Comparison of ENCODE assay signal across 9 mouse cellular contexts in the genomic region with DNA sequence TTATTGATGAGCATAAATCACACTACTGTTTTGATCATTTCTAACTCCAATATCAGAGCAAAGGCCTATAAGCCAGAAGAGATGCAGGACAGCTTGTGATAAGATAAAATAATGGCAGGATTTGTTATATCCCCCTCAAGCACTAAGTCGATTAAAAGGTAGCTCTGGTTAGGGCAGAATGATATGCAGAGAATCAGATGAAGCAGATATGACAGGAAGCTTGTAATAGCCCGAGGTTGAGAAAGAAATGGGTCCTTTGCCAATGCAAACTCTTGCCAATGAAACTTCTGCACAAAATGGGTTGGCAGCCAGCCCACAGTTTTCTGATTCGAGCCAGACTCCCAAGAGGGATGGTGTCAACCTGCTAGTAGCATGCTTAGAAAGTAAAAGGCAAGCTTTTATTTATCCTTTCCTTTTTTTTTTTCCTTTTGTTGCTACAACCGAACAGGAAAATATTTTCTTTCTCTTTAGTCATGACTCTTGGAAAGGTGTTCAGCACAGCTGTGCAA.
DNase-seq lines count a peak whose midpoint lies in the region; ATAC-seq and TF ChIP-seq lines count a peak whose summit lies in the region.
"Had no signal": no experiment of that assay in that cellular context is flagged by ENCODE, and none has a peak within 500 bp of the region (broad histone marks: within the 10 kb centered on the region; RNA-seq: fewer than 3 reads in every experiment).

No protein-coding gene starts in this region.

- H3K9me3 ChIP-seq in limb, embryonic 14.5 days (ENCODE audit: control insufficient read depth, low read length), result no peaks in the 10 kb centered on the region
- no peaks in the 10 kb centered on the region for H3K9me3 ChIP-seq in limb, embryonic 10.5 days (replicated peaks)
- H3K9me3 ChIP-seq in intestine, embryonic 16.5 days (ENCODE audit: control insufficient read depth, low read length), result no peaks in the 10 kb centered on the region
- H3K9me3 ChIP-seq: heart, embryonic 13.5 days had no signal

- no peaks in the 10 kb centered on the region for H3K36me3 ChIP-seq in limb, embryonic 14.5 days (ENCODE audit: control insufficient read depth, insufficient read depth, low read length)
- no peaks in the 10 kb centered on the region for H3K36me3 ChIP-seq in limb, embryonic 10.5 days
- H3K36me3 ChIP-seq in intestine, embryonic 16.5 days (ENCODE audit: control insufficient read depth, insufficient read depth, low read length), result no peaks in the 10 kb centered on the region
- H3K36me3 ChIP-seq: heart, embryonic 13.5 days had no signal

- no peak overlapping the region for H3K9ac ChIP-seq in limb, embryonic 14.5 days (ENCODE audit: low read depth, low read length, severe bottlenecking)
- no peak overlapping the region for H3K9ac ChIP-seq in intestine, embryonic 16.5 days (ENCODE audit: low read depth, low read length)
- H3K9ac ChIP-seq: heart, embryonic 13.5 days had no signal

- no peak overlapping the region for H3K4me2 ChIP-seq in limb, embryonic 14.5 days (replicated peaks; ENCODE audit: low read depth, low read length, severe bottlenecking)
- H3K4me2 ChIP-seq in intestine, embryonic 16.5 days (ENCODE audit: low read depth, low read length), result no peak overlapping the region
- H3K4me2 ChIP-seq: heart, embryonic 13.5 days had no signal

- H3K4me3 ChIP-seq in limb, embryonic 14.5 days (replicated peaks; ENCODE audit: low read length), result no peak overlapping the region
- H3K4me3 ChIP-seq in limb, embryonic 10.5 days, result no peak overlapping the region
- H3K4me3 ChIP-seq in intestine, embryonic 16.5 days (ENCODE audit: low read length), result no peak overlapping the region
- H3K4me3 ChIP-seq: heart, embryonic 13.5 days had no signal

- no peak for ATAC-seq in limb, embryonic 14.5 days (ENCODE audit: low FRiP score, low read depth)
- no peak for ATAC-seq in intestine, embryonic 16.5 days

- H3K4me1 ChIP-seq in limb, embryonic 14.5 days (ENCODE audit: control insufficient read depth, insufficient read depth, low read length), result no peaks in the 10 kb centered on the region
- no peaks in the 10 kb centered on the region for H3K4me1 ChIP-seq in limb, embryonic 10.5 days
- no peaks in the 10 kb centered on the region for H3K4me1 ChIP-seq in intestine, embryonic 16.5 days (ENCODE audit: control insufficient read depth, insufficient read depth, low read length)
- H3K4me1 ChIP-seq: heart, embryonic 13.5 days had no signal

- peak; percentile 63 for DNase-seq in limb, embryonic 14.5 days (ENCODE audit: low spot score)
- DNase-seq in limb, embryonic 10.5 days (ENCODE audit: low spot score), result no peak
- peak; percentile 3 for DNase-seq in cerebellum, adult 11-12 months
- DNase-seq in gastrocnemius, postnatal 25 days, result peak; percentile 34
- peak; percentile 20 to 56 for DNase-seq in left cerebral cortex, adult 18-20 months (ENCODE audit: low spot score in 2 of 2)
- peak; percentile 7 to 20 for DNase-seq in right cerebral cortex, postnatal 36 days (ENCODE audit: low spot score in 2 of 2)
- DNase-seq in thymus, postnatal 25 days, result no peak

- H3K27me3 ChIP-seq in limb, embryonic 14.5 days (ENCODE audit: control insufficient read depth, insufficient read depth, low read length), result no peaks in the 10 kb centered on the region
- H3K27me3 ChIP-seq in limb, embryonic 10.5 days (ENCODE audit: low read depth, poor library complexity, severe bottlenecking), result no peaks in the 10 kb centered on the region
- no peaks in the 10 kb centered on the region for H3K27me3 ChIP-seq in intestine, embryonic 16.5 days (replicated peaks; ENCODE audit: control insufficient read depth, insufficient read depth, low read length)
- H3K27me3 ChIP-seq: heart, embryonic 13.5 days had no signal

- H3K27ac ChIP-seq in limb, embryonic 14.5 days (replicated peaks; ENCODE audit: low read depth, low read length), result no peak overlapping the region
- no peak overlapping the region for H3K27ac ChIP-seq in limb, embryonic 10.5 days
- H3K27ac ChIP-seq in intestine, embryonic 16.5 days (ENCODE audit: low read length), result no peak overlapping the region
- H3K27ac ChIP-seq: heart, embryonic 13.5 days had no signal

- WGBS in limb, embryonic 14.5 days, result 40% methylated on average over 4 of the region's 4 CpGs
- 81% methylated on average over 4 of the region's 4 CpGs for WGBS in limb, embryonic 10.5 days
- 47% methylated on average over 4 of the region's 4 CpGs for WGBS in intestine, embryonic 16.5 days

- TF ChIP-seq POLR2A in limb, embryonic 14.5 days (IDR thresholded peaks at IDR 0.05; ENCODE audit: borderline replicate concordance, extremely low read depth, insufficient read depth, insufficient read length), result no peak

Comparison
In these comparisons a context has a peak if more than half of its experiments do, and no peak if none do; other contexts are left out.
1. DNase-seq: peak in limb, embryonic 14.5 days (single experiment), cerebellum, adult 11-12 months (single experiment), gastrocnemius, postnatal 25 days (single experiment), left cerebral cortex, adult 18-20 months (2 of 2) and right cerebral cortex, postnatal 36 days (2 of 2); none in limb, embryonic 10.5 days (single experiment) and thymus, postnatal 25 days (single experiment).